Mouse (Mus musculus): ENCODE measurements around the gene Il6st.

The Il6st gene

DNA sequence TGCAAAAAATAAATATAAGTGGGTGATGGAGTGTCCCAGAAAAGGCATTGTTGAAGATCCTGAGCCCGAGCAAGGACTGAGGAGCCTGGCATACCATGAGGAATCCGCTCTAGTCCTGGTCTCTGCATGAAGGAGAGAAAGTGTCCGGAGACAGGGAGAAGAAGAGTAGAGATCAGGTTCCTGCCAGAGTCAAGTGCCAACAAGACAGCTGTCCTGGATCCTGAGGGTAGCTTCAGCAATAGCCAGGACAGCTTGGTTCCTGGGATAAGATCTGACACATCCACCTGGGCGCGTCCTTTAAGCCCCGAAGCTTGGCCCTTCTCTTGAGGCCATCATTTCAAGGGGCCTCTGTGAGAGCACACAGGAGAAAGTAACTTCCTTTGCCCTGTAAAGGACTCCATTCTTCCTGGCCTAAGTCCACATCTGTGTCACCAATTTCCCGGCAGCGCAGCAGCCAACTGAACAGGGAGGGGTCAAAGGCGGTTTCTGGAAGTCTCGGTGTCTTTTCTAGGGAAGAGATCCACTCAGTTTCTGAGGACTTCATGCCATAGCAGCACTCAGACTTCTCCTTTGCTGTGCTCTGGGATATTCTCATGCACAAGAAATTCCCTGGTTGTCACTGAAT is 59.6 kb downstream of the Il6st start:
- DNase-seq (ENCODE audit: low spot score in 2 of 2) = no peak

DNA sequence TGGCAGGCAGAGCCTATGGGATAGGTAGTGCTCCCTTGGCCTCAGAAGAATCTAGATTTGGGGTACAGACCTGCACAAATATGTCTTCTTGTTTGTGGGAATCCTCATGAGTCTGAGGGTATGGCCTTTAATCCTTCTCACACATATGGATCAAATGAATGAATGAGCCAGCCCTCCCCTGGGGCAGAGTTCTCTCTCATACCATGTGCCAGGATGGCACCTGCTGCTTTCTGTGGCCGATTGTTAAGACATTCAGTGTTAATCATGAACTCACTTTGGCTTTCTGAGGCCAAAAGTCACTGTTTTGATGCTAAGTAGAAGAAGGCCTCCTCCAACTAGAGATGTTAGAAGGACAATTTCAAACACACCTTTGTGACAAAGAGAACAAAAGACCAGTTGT is 63.3 kb downstream of the Il6st start:
- no peak for DNase-seq (ENCODE audit: low spot score in 2 of 2)

DNA sequence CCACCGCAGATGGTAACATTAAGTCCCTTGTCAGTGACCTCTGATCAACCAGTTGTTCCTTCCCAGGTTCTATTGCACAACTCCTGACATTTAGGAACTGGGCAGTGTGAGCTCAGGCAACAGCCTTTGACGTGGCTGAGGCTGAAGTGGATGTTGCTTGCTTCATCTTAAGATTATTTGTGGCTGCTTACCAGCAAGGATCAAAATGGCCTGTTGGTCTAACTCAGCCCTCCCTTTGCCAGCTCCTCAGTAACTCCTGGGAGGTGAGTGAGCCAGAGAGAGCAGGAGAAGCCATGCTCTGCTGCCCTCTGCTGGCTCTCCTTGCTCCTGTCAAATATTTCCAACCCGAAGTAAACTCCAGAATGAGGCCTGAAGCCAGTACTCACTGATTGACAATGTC is 66.0 kb downstream of the Il6st start:
- peak in 1 of 2 experiments; percentile 67 for DNase-seq (ENCODE audit: low spot score in 2 of 2)

DNA sequence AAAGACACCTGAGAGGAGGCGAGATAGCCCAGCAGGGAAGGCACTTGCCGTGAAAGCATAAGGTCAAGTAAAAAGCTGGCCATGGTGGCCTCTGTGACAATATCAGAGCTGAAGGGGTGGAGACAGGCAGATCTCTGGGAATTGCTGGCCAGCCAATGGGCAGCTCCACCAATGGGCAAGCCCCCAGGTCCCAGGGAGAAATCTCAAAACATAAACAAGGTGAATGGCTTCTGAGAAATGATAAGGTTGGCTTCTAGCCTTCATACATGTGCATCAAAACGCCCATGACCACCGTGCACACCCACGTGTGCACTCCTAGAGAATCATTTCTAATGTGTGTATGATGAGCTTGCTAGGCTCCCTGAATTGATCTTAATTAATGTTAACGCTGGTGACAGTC is 68.4 kb downstream of the Il6st start:
- DNase-seq (ENCODE audit: low spot score in 2 of 2) = no peak

DNA sequence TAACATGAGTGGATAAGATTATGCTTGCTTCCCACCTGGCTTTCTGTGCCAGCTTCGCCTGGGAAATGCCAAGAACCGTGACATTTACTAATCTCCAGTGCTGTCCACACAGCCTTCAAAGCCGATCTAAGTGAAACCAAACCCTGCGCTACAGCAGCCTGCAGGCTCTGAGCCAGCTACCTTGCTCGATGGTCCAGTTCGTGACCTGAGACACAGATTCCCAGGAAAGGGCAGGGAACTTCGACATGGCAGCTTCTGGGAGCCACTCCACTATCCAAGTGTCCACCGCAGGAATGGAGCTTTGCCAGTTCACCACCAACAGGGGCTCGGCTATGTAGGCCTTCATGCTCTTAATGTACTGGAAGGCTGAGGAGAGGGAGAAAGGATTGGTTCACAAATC is 69.7 kb downstream of the Il6st start:
- no peak for DNase-seq (ENCODE audit: low spot score in 2 of 2)

DNA sequence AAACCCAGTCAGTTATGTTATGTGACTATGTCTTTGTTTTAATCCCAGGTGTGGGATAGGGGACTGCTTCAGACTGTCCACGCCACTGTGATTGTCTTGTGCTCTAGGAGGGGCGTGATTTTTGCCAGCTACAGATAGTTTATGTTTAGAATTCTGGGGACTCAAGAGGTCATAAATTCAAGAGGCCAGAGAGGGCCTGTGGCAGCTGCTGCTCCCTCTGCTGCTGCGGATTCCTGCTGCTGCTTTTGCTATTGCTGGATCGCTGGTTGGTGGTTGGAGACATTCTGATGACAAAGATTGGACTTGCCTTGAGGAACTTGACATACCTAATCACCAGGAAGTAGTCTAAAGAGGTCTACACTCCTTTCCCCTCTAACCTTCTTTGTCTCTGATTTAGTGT is 72.7 kb downstream of the Il6st start:
- no peak for DNase-seq (ENCODE audit: low spot score in 2 of 2)

DNA sequence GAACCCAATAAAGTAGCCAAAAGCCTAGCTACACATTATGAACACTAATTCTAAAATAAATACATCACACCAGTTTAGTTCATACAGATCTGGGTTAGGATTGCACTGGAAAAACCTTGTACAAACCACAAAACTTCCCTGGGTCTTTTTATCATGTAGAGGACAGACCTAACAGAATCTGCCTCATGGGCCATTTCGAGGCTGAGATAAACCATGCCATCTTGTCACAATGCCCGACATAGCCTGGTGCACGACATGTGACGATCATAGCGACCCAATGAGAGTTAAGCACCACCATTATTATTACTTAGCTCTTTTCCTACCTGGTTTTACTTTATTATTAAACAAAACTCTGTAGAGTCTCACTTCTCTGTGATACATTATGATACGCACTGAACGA is 73.2 kb downstream of the Il6st start:
- DNase-seq (ENCODE audit: low spot score in 2 of 2) = no peak

DNA sequence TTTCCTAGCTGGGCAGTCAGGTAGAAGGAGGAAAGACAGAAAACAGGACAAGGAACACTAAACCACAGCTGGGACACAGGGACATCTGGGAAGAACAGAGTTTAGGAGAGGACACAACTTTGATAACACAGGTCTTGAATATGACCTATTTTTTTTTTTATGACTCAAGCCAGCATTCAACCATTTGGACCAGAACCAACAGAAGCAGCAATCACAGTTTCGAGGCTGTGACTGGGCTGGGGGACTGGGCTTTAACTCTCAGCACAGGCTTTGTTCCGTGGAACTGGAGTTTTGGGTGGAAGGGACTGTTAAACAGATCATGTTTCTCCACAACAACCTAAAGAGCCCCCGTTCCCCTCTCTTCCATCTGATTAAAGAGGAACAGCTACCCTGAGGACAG is 76.7 kb downstream of the Il6st start:
- no peak for DNase-seq (ENCODE audit: low spot score in 2 of 2)

DNA sequence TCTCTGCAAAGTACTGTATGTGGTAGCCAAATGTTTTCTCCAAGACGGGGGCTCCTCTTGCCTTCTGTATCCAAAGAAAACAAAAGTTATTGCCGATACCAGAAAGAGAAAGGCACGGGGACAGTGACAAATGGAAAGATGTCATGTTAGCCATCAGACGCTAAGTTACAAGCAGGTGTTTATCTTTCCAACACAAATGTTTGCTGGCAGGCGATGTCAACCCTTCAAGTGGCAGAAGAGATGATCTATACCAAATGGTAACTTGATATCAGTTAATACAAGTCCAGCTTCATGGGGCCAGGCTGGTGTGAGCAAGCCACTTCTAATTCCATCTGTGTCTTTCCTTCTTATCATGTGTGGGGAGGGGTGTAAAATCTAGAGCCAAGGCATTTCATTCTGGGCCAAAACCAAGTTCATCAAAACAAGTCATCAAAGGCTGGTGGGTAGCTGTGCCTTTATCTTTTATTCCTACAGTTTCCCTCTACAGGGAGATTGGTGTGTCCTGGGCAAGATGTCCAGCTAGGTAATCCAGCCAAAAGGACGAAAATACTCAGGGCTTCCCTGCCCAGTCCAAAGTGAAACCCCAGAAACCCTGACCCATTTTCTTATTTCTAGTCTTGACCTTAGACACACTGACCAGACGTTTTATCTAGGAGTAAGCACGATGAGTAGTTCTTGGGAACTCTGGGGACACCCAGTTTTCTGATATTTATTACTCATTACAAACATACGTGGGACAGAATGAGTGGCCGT is 77.5 kb downstream of the Il6st start:
- DNase-seq (ENCODE audit: low spot score in 2 of 2) = no peak

DNA sequence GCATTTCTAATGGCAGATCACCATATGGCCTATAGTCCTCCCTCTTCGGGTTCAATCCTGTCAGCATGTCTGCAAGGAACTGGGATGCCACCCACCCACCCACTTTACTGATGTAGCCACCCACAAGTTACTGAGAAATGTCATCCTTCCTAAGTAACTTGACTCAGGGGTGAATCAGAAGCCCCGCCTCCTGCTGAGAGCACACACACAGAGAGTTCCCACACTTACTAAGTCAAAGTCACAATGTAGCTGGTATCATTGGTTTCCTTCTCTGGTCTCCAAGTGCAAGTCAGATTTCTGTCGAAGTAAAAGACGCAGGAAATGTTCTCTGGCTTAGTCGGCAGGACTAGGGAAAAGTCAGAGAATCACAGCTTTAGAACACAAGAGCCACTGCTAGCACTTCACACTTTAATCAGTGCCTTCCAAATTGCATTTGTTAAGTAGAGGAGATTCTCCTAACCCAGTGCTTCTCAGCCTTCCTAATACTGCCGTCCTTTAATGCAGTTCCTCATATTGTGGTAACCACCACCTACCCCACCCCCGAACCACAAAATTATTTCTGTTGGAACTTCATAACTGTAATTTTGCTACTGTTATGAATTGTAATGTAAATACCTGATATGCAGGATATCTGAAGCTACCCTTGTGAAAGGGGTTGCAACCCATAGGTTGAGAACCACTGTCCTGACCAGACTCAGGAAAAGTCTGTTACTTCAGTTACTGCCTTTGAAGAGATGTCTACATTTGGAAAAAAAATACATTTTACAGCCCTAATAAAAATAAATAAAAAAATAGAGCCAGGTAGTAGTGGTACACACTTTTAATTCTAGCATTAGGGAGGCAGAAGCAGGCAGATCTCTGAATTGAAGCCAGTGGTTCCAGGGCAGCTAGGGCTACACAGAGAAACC is 88.0 kb downstream of the Il6st start:
- DNase-seq (ENCODE audit: low spot score in 2 of 2) = no peak

DNA sequence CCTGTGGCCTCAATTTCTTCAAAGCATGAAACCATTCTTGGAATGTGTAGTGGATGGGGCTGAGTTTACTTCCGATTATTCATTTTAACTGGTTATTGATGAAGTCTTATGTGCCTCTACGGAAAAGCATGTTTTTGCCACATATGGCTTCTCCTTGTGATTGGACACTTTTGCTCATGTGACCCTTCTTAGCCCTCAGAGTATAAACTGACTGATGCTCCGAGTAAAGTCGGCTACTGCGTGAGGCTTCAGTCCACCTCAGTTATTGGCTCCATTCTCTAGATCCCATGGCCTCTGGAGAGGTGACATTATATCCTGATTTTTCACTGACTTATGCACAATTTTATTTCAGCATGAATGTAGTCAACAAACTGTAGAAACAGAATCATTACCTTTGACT is 89.4 kb downstream of the Il6st start:
- DNase-seq (ENCODE audit: low spot score in 2 of 2) = no peak

DNA sequence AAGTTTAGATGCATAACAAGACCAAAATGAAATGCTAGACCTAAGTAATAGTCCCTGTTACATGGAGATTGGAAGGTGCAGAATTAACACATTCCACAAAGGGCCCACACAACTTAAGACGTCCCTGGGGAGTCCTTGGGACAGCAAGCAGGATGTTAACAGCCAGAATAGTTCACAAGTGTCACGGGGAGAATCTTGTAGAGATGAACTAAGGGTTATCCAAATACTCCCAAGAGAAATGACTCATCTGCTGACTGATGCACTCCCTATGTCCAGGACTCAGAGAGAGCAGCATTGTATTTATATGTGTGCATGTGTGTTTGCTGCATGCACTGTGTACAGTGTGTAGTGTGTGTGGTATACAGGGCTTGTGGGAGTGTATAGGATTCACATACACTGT is 92.6 kb downstream of the Il6st start:
- no peak for DNase-seq (ENCODE audit: low spot score in 2 of 2)

All from frontal cortex, postnatal 10 days (tissue).